Mouse (Mus musculus): ENCODE results near the gene Gm2174.

GRCm38 (mm10) chrX:56446487-56447428, 1.0 kb upstream of the Gm2174 start:
- TF ChIP-seq CTCF (IDR thresholded peaks at IDR 0.05; ENCODE audit: low read depth) (no peak), EP300 (optimal IDR thresholded peaks at IDR 0.05) (no peak)

Measured in stomach, postnatal 0 days (tissue).